Mouse (Mus musculus): ENCODE measurements around the gene Gm9049.

GRCm38 (mm10) chr10:118369518-118369917 lies 15.6 kb upstream of the Gm9049 start:
- TF ChIP-seq CTCF (conservative IDR thresholded peaks at IDR 0.05; ENCODE audit: insufficient read depth, insufficient read length, low read depth, low read length) (no peak), POLR2A (IDR thresholded peaks at IDR 0.05; ENCODE audit: low read depth, low read length) (no peak)
